In the genomic region with DNA sequence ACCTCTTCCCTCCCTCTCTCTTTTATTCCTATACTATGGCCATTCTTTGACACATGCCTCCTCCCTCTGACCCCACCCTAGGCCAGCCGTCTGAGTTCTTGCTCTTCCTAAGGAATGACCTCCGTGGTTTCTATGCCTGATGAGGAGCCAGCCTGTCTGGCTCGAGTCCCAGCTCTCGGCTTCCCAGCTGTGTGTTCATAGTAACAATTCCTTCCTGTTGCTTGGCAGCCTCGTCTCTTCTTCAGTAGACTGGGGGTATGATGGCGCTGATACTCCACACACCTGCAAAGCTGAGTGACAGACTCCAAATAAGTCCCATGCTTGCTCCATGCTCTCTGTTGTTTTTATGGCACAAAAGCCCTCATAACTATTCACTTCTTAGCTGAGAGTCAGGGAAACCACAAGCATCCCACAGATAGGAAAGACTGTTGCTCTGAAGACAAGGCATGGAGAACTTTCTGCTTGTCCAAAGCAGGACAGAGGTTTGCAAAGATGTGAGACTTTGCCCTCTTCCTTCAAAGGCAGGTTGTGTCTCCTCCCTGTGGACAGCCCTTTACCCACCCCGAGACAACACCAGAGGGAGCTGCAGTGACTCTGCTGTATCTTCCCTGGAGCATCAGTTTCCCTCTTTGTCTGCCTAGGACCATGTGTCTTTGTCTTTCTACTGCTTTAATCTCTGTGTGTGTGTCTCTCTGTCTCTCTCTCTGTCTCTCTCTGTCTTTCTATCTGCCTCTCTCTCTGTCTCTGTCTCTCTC, we compare ENCODE assay signal across 9 mouse cellular contexts. TPM values are rescaled to one million over a fixed set of nuclear protein-coding genes. Genes with fewer than 3 reads are reported as not detected.
A peak's percentile ranks its signal among the peaks of the same experiment; 100 is the strongest.
DNase-seq lines count a peak whose midpoint lies in the region; ATAC-seq lines count a peak whose summit lies in the region.
"Had no signal": no experiment of that assay in that cellular context is flagged by ENCODE, and none has a peak within 500 bp of the region (broad histone marks: within the 10 kb centered on the region; RNA-seq: fewer than 3 reads in every experiment).

No protein-coding gene starts in this region.

- peak; percentile 56 for ATAC-seq in megakaryocyte progenitor cell, adult 5-6 weeks (replicated peaks; ENCODE audit: poor library complexity)

- DNase-seq in cerebellum, postnatal 10 days: peak; percentile 69 to 75
- no peak for DNase-seq in cerebellum, adult 9-11 months
- DNase-seq in ovary, adult 18-20 months (ENCODE audit: low spot score): peak; percentile 26
- DNase-seq in ovary, postnatal 10 days (ENCODE audit: low spot score): no peak
- DNase-seq in gastrocnemius, adult 18-20 months (ENCODE audit: low spot score): peak; percentile 55
- DNase-seq in kidney, postnatal 14 days: peak; percentile 54
- DNase-seq in yolk sac, embryonic 10.5 days (ENCODE audit: low spot score): no peak
- DNase-seq: liver, embryonic 13.5 days had no signal

RNA-seq across cellular contexts. Expression of a gene that starts 6.5 kb away (rescaled TPM):
- total RNA-seq in gastrocnemius, adult 18-20 months (2021): 10 to 100 TPM; 30.5 to 32.2 TPM
- total RNA-seq in megakaryocyte progenitor cell, adult 5-6 weeks (2015): 12.5 and 15.1 TPM in 2 replicates
- total RNA-seq in megakaryocyte progenitor cell, adult 5-6 weeks (2017): 13.1 and 15.3 TPM in 2 replicates

RNA-seq across cellular contexts. Expression of a gene that starts 45.6 kb away (rescaled TPM):
- total RNA-seq in gastrocnemius, adult 18-20 months (2021): 10 to 100 TPM; 12.0 to 12.2 TPM
- 21.8 and 26.2 TPM in 2 replicates for total RNA-seq in megakaryocyte progenitor cell, adult 5-6 weeks (2015)
- total RNA-seq in megakaryocyte progenitor cell, adult 5-6 weeks (2017): 25.4 and 29.1 TPM in 2 replicates

Comparison
In these comparisons a context has a peak if more than half of its experiments do, and no peak if none do; other contexts are left out.
1. DNase-seq: peak in cerebellum, postnatal 10 days (2 of 2), ovary, adult 18-20 months (single experiment), gastrocnemius, adult 18-20 months (single experiment) and kidney, postnatal 14 days (single experiment); none in cerebellum, adult 9-11 months (single experiment), ovary, postnatal 10 days (single experiment) and yolk sac, embryonic 10.5 days (single experiment).